Mouse (Mus musculus): ENCODE data around the gene Kctd2.
"Not testable (repeated sequence)": the region's sequence is repeated elsewhere in the genome, so short reads cannot be mapped to it uniquely, and the experiment has no call there.

The Kctd2 gene

GRCm38 (mm10) chr11:115419531-115420237, at the start of gene Kctd2, which contains the start of gene Atp5h:
Kctd2 (plus strand) TSS chr11:115420128.
Atp5h (minus strand) TSS chr11:115419962.
- peak; percentile 92 to 96 for DNase-seq

- no peak for DNase-seq
Measured at GRCm38 (mm10) chr11:115370368-115370767, 49.6 kb upstream of the Kctd2 start.

DNA sequence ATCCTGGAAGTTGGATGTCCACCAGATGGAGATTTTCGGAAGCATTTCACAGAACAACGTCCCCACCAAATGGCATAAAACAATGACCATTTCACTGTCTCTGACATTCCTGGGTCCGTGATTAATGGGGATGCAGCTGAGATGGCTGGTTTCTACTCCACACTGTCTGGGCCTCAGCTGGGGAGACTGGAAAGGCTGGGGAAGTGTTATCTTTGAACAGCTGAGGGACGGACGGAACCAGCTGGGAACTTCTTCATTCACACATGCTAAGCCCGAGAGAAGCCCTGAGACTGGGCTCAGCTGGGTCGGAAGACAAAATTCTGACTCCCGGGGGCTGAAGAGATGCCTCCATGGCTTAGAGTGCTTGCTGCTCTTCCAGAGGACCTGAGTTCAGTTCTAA, 48.6 kb upstream of the Kctd2 start:
- no peak for DNase-seq

GRCm38 (mm10) chr11:115372015-115372414, 47.9 kb upstream of the Kctd2 start:
- no peak for DNase-seq

DNA sequence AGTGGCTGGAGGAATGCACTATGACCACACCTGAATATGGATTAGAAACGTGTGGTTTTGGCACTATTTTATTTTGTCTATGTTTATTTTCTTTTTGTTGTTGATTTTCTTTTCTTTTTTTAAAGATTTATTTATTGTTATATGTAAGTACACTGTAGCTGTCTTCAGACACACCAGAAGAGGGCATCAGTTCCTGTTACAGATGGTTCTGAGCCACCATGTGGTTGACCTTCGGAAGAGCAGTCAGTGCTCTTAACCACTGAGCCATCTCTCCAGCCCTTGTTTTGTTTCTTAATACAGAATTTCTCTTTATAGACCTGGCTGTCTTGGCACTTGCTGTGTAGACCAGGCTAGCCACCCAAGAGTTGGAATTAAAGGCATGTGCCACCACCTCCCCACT, 47.2 kb upstream of the Kctd2 start:
- no peak for DNase-seq

DNA sequence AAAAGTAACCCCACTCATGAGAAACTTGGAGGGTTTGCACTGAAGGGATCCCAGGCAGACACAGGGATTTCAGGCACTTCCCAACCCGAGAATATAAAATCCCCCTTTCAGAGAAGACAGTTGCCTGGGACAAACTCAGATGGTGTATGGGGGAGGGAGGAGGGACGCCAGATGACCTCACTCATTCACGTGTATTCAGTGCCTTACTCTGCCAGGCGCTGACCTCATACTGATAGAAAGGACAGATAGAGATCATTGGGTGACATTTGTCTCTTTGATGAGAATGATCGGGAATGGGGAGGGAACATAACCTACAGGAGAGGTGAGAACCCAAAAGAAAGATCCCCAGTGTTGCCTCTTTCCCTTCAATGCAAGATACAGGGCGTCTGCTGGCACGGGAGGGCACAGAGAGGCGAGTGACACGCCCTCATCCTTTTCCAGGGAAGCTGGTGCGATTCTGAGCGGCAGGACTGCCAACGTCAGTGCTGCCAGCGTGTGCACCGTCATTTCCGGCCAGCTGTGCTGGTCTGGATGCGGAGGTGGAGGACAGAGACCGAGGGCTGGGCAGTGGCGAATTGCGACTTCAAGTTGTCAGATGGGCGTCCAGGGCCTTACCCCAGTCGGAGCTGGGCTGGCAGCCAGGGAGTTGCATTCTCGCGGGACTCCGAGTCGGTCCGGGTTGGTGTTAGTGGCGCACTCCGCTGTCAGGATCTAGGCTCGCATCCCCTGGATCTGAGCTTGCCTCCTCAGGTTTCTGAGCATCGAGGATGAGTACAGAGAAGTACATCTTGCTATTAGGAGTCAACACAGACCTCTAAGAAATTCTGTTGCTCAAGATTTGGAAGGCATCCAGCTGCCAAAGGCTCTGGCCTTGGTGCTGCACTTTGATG, 45.9 kb upstream of the Kctd2 start:
- DNase-seq: peak; percentile 73 to 80

- DNase-seq: no peak
Measured at GRCm38 (mm10) chr11:115374695-115375425, 45.1 kb upstream of the Kctd2 start.

- no peak for DNase-seq
Measured at GRCm38 (mm10) chr11:115376722-115377121, 43.2 kb upstream of the Kctd2 start.

GRCm38 (mm10) chr11:115377254-115377653, 42.7 kb upstream of the Kctd2 start:
- no peak for DNase-seq

DNA sequence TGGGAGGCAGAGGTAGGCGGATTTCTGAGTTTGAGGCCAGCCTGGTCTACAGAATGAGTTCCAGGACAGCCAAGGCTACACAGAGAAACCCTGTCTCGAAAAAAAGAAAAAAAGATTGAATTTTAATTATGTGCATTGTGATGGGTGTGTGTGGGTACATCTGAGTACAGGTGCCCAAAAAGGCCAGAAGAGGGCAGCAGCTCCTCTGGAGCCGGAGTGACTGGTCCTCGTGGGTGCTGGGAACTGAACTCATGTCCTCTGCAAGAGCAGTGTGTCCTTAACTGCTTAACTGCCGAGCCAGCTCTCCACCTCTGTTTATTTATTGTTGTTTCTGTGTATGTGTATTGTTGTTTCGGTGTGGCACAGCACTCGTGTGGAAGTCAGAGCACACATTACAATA, 42.1 kb upstream of the Kctd2 start:
- no peak for DNase-seq

DNA sequence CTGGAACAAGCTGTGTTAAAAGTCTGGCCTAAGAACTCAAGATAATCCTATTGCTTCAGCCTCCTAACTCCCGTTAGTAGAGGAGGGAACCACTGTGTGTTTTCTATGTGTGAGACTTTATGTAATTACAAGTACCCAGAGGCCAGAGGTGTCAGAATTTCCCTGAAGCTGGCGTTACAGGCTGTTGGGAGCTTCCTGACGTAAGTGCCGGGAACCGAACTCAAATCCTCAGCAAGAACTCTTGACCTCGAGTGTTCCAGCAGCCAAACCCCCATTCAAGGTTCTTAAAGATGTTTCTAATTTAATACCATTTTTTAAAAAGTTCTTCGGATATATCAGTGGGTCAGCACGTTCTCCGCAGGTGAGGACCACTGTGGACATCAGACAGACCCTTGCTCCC, 38.7 kb upstream of the Kctd2 start:
- DNase-seq: no peak

DNA sequence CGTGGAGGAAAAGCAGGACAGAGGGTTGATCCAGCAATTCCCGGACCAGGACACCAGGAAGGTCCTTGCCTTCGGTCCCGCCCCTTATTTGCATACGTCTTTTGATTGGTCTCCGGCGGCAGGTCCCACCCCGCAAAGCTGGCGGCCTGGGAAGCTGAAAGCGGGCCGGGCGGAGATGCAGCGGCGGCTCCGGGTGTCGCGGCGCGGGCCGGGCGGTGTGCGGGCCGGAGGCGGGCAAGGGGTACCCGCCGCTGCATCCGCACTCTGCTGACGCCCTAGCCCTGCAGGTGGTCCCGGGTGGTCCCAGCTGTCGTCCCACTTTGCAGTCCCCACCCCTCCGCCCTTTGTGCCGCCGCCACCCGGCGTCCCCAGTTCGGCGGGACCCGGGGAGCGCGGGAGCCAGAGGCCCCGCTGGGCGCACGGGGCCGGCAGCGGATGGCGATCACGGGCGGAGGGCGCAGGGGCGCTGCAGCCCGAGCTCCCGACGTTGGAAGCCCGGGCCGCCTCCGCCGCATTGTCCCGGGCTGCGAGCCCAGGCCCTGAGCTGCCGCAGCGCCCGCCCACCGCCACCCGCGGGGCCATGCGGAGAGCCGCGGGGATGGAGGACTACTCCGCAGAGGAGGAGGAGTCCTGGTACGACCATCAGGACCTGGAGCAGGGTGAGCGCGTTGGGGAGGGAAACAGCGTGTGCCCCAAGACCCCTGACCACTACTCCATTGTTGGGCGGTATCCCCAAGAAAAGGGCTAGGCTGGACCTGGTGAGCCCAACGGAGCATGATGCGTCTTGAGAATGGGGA, 38.0 kb upstream of the Kctd2 start, which contains the start of gene Cdr2l:
TSS of gene Cdr2l (plus strand) at position 174 of the 797 bp plus-strand sequence.
- peak; percentile 94 to 96 for DNase-seq

DNA sequence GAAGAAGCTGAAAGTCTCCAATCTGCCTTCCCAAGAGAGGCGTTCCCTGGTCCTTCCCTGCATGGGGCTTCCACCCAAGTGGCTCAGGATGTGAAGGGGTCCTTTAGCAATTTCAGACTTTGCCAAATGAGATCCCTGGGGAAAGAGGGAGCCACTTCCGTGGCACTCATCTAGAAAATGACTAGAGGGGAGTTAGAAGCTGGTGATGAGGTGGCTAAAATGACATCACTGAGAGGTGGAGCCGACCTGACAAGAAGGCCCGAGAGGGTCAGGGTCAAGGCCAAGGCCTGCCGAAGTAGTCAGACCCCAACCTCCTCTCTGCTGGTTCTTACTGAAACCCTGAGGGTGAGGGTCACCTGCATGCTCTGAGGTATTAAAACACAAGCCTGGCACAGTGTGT, 37.0 kb upstream of the Kctd2 start:
- DNase-seq: no peak

- DNase-seq: peak; percentile 72 to 78
Measured at GRCm38 (mm10) chr11:115383701-115384474, 36.0 kb upstream of the Kctd2 start.

- peak; percentile 31 to 52 for DNase-seq
Measured at GRCm38 (mm10) chr11:115384587-115384986, 35.3 kb upstream of the Kctd2 start.

GRCm38 (mm10) chr11:115386859-115387258, 33.1 kb upstream of the Kctd2 start:
- not testable (repeated sequence) for DNase-seq

- no peak for DNase-seq
Measured at GRCm38 (mm10) chr11:115391358-115391757, 28.6 kb upstream of the Kctd2 start.

DNA sequence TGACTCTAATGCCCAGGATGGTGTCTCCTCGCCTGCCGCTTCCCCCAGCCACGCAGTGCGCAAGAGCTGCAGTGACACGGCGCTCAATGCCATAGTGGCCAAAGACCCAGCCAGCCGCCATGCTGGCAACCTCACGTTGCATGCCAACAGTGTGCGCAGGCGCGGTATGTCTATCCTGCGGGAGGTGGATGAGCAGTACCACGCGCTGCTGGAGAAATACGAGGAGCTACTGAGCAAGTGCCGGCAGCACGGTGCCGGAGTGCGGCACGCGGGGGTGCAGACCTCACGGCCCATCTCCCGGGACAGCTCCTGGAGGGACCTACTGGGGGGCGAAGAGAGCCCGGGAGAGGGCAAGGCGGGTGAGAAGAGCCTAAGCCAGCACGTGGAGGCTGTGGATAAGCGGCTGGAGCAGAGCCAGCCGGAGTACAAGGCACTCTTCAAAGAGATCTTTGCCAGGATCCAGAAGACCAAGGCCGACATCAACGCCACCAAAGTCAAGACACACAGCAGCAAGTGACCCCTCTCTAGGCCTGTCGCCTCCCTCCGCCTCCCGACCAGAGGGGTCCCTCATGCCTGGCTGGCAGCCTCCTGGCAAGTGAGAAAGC, 26.1 kb upstream of the Kctd2 start:
- no peak for DNase-seq

GRCm38 (mm10) chr11:115398085-115398484, 21.8 kb upstream of the Kctd2 start:
- DNase-seq: no peak

GRCm38 (mm10) chr11:115400126-115400525, 19.8 kb upstream of the Kctd2 start:
- DNase-seq: no peak

Measured in kidney, postnatal 4 days (tissue).